Comparison of ENCODE assay signal across 9 mouse cellular contexts in the genomic region with DNA sequence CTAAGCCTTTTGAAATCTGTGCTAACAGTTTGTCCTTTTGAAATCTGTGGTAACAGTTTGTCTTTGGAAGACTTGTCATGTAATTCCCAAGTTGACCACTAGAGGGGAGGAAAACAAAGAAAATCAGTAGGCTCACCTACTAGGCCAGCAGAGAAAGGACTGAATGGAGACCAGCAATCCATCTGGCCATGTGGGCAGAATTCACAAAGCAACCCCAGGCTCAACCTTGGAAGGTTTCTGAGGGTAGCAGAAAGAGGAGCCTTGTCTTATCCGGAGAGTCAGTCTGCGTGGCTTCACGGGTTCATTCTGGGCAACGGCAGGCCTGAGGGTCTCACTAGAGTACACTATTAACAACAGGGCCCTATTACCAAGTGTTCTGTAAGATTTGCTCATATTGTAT.
DNase-seq lines count a peak whose midpoint lies in the region; ATAC-seq lines count a peak whose summit lies in the region.
"Had no signal": no experiment of that assay in that cellular context is flagged by ENCODE, and none has a peak within 500 bp of the region (broad histone marks: within the 10 kb centered on the region; RNA-seq: fewer than 3 reads in every experiment).

No protein-coding gene starts in this region.

- no peaks in the 10 kb centered on the region for H3K9me3 ChIP-seq in forebrain, embryonic 12.5 days
- no peaks in the 10 kb centered on the region for H3K9me3 ChIP-seq in neural tube, embryonic 12.5 days
- H3K9me3 ChIP-seq: stomach, embryonic 15.5 days had no signal

- ATAC-seq in forebrain, embryonic 12.5 days (ENCODE audit: low FRiP score) = peak; percentile 60
- ATAC-seq in neural tube, embryonic 12.5 days (ENCODE audit: low FRiP score, low read depth) = peak; percentile 66; the same call in 1 of the 2 replicates

- peak; percentile 54 for DNase-seq in gastrocnemius, adult 18-20 months (ENCODE audit: low spot score)
- DNase-seq in gastrocnemius, adult 8-10 months (ENCODE audit: low spot score in 2 of 2) = no peak
- DNase-seq in urinary bladder, postnatal 25 days (ENCODE audit: low spot score) = peak; percentile 20
- DNase-seq in urinary bladder, adult 2 months (ENCODE audit: low spot score) = no peak
- DNase-seq in left cerebral cortex, postnatal 14 days (ENCODE audit: low spot score in 2 of 2) = peak; percentile 64 to 65
- no peak for DNase-seq in spleen, postnatal 4 days (ENCODE audit: low spot score in 2 of 2)

- H3K27ac ChIP-seq in forebrain, embryonic 12.5 days = no peak overlapping the region
- no peak overlapping the region for H3K27ac ChIP-seq in neural tube, embryonic 12.5 days
- H3K27ac ChIP-seq: stomach, embryonic 15.5 days had no signal

- no peak overlapping the region for H3K4me3 ChIP-seq in forebrain, embryonic 12.5 days (replicated peaks)
- no peak overlapping the region for H3K4me3 ChIP-seq in neural tube, embryonic 12.5 days
- H3K4me3 ChIP-seq: stomach, embryonic 15.5 days had no signal

- intact Hi-C loops in left cerebral cortex, postnatal 14 days (cut with DNase I) = loop anchor here (5.0 kb wide), 1 partner anchor 970 kb away; a partner anchor contains a TSS

- H3K4me2 ChIP-seq in forebrain, embryonic 12.5 days = no peak overlapping the region
- H3K4me2 ChIP-seq in neural tube, embryonic 12.5 days (replicated peaks) = no peak overlapping the region
- H3K4me2 ChIP-seq: stomach, embryonic 15.5 days had no signal

- no peaks in the 10 kb centered on the region for H3K27me3 ChIP-seq in forebrain, embryonic 12.5 days
- H3K27me3 ChIP-seq in neural tube, embryonic 12.5 days (replicated peaks) = no peaks in the 10 kb centered on the region
- H3K27me3 ChIP-seq: stomach, embryonic 15.5 days had no signal

- no peaks in the 10 kb centered on the region for H3K4me1 ChIP-seq in forebrain, embryonic 12.5 days
- H3K4me1 ChIP-seq in neural tube, embryonic 12.5 days = no peaks in the 10 kb centered on the region
- H3K4me1 ChIP-seq: stomach, embryonic 15.5 days had no signal

- H3K36me3 ChIP-seq in forebrain, embryonic 12.5 days (replicated peaks) = no peaks in the 10 kb centered on the region
- H3K36me3 ChIP-seq in neural tube, embryonic 12.5 days = no peaks in the 10 kb centered on the region
- H3K36me3 ChIP-seq: stomach, embryonic 15.5 days had no signal

- 81% methylated on average over 4 of the region's 4 CpGs for WGBS in forebrain, embryonic 12.5 days
- 80% methylated on average over 4 of the region's 4 CpGs for WGBS in neural tube, embryonic 12.5 days

- no peak overlapping the region for H3K9ac ChIP-seq in forebrain, embryonic 12.5 days
- no peak overlapping the region for H3K9ac ChIP-seq in neural tube, embryonic 12.5 days
- H3K9ac ChIP-seq: stomach, embryonic 15.5 days had no signal

Comparison
In these comparisons a context has a peak if more than half of its experiments do, and no peak if none do; other contexts are left out.
1. DNase-seq: peak in gastrocnemius, adult 18-20 months (single experiment), urinary bladder, postnatal 25 days (single experiment) and left cerebral cortex, postnatal 14 days (2 of 2); none in gastrocnemius, adult 8-10 months (0 of 2), urinary bladder, adult 2 months (single experiment) and spleen, postnatal 4 days (0 of 2).